Mouse (Mus musculus): ENCODE measurements at regions not wholly inside any gene's neighbourhood (a gene's known extent, or its start where the extent isn't known, plus 50 kb on each side); places are given as distances from the start of the nearest gene placed in this dataset.

GRCm38 (mm10) chr12:109993410-109993809 is 285.5 kb upstream of the Dio3 start:
- Histone ChIP-seq H3K27me3 (ENCODE audit: insufficient read depth, poor library complexity, severe bottlenecking) (no peaks in the 10 kb centered on the region), H3K27ac (no peak overlapping the region), H3K4me3 (no peak overlapping the region), H3K9me3 (no peaks in the 10 kb centered on the region), H3K36me3 (no peaks in the 10 kb centered on the region), H3K4me1 (no peaks in the 10 kb centered on the region)
- 83% methylated on average over 7 of the region's 7 CpGs for WGBS
- DNase-seq (ENCODE audit: low spot score): no peak

GRCm38 (mm10) chr12:110002717-110003116 is 276.2 kb upstream of the Dio3 start:
- Histone ChIP-seq H3K27me3 (ENCODE audit: insufficient read depth, poor library complexity, severe bottlenecking) (0 out of 2 replicates have a peak, but pooled peaks cover 3% of the 10 kb centered on the region), H3K36me3 (no peaks in the 10 kb centered on the region), H3K4me3 (no peak overlapping the region), H3K4me1 (no peaks in the 10 kb centered on the region), H3K27ac (no peak overlapping the region), H3K9me3 (no peaks in the 10 kb centered on the region)
- 89% methylated on average over 2 of the region's 2 CpGs for WGBS
- DNase-seq (ENCODE audit: low spot score): no peak

GRCm38 (mm10) chr12:110009136-110009535 is 269.7 kb upstream of the Dio3 start:
- no peaks in the 10 kb centered on the region for H3K9me3 ChIP-seq
- no peak for DNase-seq (ENCODE audit: low spot score)
- 56% methylated on average over 4 of the region's 4 CpGs for whole genome bisulfite sequencing
- H3K4me3 ChIP-seq: no peak overlapping the region
- no peaks in the 10 kb centered on the region for H3K36me3 ChIP-seq
- H3K27ac ChIP-seq: no peak overlapping the region
- 0 out of 2 replicates have a peak, but pooled peaks cover 4% of the 10 kb centered on the region for H3K27me3 ChIP-seq (ENCODE audit: insufficient read depth, poor library complexity, severe bottlenecking)
- no peaks in the 10 kb centered on the region for H3K4me1 ChIP-seq

- Histone ChIP-seq H3K27ac (no peak overlapping the region), H3K9me3 (no peaks in the 10 kb centered on the region), H3K4me3 (no peak overlapping the region), H3K27me3 (ENCODE audit: insufficient read depth, poor library complexity, severe bottlenecking) (no peaks in the 10 kb centered on the region; the same call in 1 of the 2 replicates), H3K4me1 (no peaks in the 10 kb centered on the region; the same call in 1 of the 2 replicates), H3K36me3 (no peaks in the 10 kb centered on the region)
- WGBS: 50% methylated on average over 19 of the region's 19 CpGs
- DNase-seq (ENCODE audit: low spot score): no peak
These were observed 258.1 kb upstream of the Dio3 start for GRCm38 (mm10) chr12:110020541-110021470.

- Histone ChIP-seq H3K27me3 (ENCODE audit: insufficient read depth, poor library complexity, severe bottlenecking) (no peaks in the 10 kb centered on the region; the same call in 1 of the 2 replicates), H3K36me3 (no peaks in the 10 kb centered on the region), H3K9me3 (no peaks in the 10 kb centered on the region), H3K4me3 (no peak overlapping the region), H3K27ac (no peak overlapping the region), H3K4me1 (no peaks in the 10 kb centered on the region; the same call in 1 of the 2 replicates)
- 80% methylated on average over 12 of the region's 12 CpGs for WGBS
- peak; percentile 61 for DNase-seq (ENCODE audit: low spot score)
These were observed 257.2 kb upstream of the Dio3 start for GRCm38 (mm10) chr12:110021690-110022089.

- H3K36me3 ChIP-seq: no peaks in the 10 kb centered on the region
- no peaks in the 10 kb centered on the region; the same call in 1 of the 2 replicates for H3K4me1 ChIP-seq
- WGBS: 63% methylated on average over 6 of the region's 6 CpGs
- no peaks in the 10 kb centered on the region for H3K9me3 ChIP-seq
- no peaks in the 10 kb centered on the region; the same call in 1 of the 2 replicates for H3K27me3 ChIP-seq (ENCODE audit: insufficient read depth, poor library complexity, severe bottlenecking)
- DNase-seq (ENCODE audit: low spot score): peak; percentile 67
- H3K4me3 ChIP-seq: no peak overlapping the region
- no peak overlapping the region for H3K27ac ChIP-seq
These were observed 256.2 kb upstream of the Dio3 start for GRCm38 (mm10) chr12:110022631-110023030.

- H3K9me3 ChIP-seq: no peaks in the 10 kb centered on the region
- no peak overlapping the region for H3K4me3 ChIP-seq
- no peaks in the 10 kb centered on the region for H3K36me3 ChIP-seq
- peak; percentile 74 for DNase-seq (ENCODE audit: low spot score)
- no peaks in the 10 kb centered on the region; the same call in 1 of the 2 replicates for H3K4me1 ChIP-seq
- H3K27me3 ChIP-seq (ENCODE audit: insufficient read depth, poor library complexity, severe bottlenecking): no peaks in the 10 kb centered on the region; the same call in 1 of the 2 replicates
- 76% methylated on average over 11 of the region's 11 CpGs for WGBS
- no peak overlapping the region for H3K27ac ChIP-seq
These were observed 255.4 kb upstream of the Dio3 start for GRCm38 (mm10) chr12:110023192-110024101.

- no peaks in the 10 kb centered on the region for H3K36me3 ChIP-seq
- H3K27ac ChIP-seq: no peak overlapping the region
- no peaks in the 10 kb centered on the region for H3K9me3 ChIP-seq
- no peak overlapping the region for H3K4me3 ChIP-seq
- peak; percentile 57 for DNase-seq (ENCODE audit: low spot score)
- WGBS: 87% methylated on average over 9 of the region's 9 CpGs
- peaks cover 4% of the 10 kb centered on the region; the same call in 1 of the 2 replicates for H3K27me3 ChIP-seq (ENCODE audit: insufficient read depth, poor library complexity, severe bottlenecking)
- H3K4me1 ChIP-seq: no peaks in the 10 kb centered on the region; the same call in 1 of the 2 replicates
These were observed 254.6 kb upstream of the Dio3 start for GRCm38 (mm10) chr12:110024295-110024694.

- peak; percentile 69 for DNase-seq (ENCODE audit: low spot score)
- Histone ChIP-seq H3K27ac (no peak overlapping the region), H3K4me3 (no peak overlapping the region), H3K36me3 (no peaks in the 10 kb centered on the region), H3K9me3 (no peaks in the 10 kb centered on the region), H3K4me1 (no peaks in the 10 kb centered on the region; the same call in 1 of the 2 replicates), H3K27me3 (ENCODE audit: insufficient read depth, poor library complexity, severe bottlenecking) (peaks cover 7% of the 10 kb centered on the region; the same call in 1 of the 2 replicates)
- WGBS: 84% methylated on average over 7 of the region's 7 CpGs
These were observed 253.7 kb upstream of the Dio3 start for GRCm38 (mm10) chr12:110025171-110025570.

GRCm38 (mm10) chr12:110026033-110026750 is 252.7 kb upstream of the Dio3 start:
- no peaks in the 10 kb centered on the region for H3K36me3 ChIP-seq
- 78% methylated on average over 11 of the region's 11 CpGs for WGBS
- H3K9me3 ChIP-seq: no peaks in the 10 kb centered on the region
- no peaks in the 10 kb centered on the region for H3K4me1 ChIP-seq
- DNase-seq (ENCODE audit: low spot score): peak; percentile 46
- peaks cover 10% of the 10 kb centered on the region; the same call in 1 of the 2 replicates for H3K27me3 ChIP-seq (ENCODE audit: insufficient read depth, poor library complexity, severe bottlenecking)
- H3K4me3 ChIP-seq: no peak overlapping the region
- H3K27ac ChIP-seq: no peak overlapping the region

GRCm38 (mm10) chr12:110027345-110027744 is 251.5 kb upstream of the Dio3 start:
- DNase-seq (ENCODE audit: low spot score): no peak
- WGBS: 67% methylated on average over 6 of the region's 6 CpGs
- Histone ChIP-seq H3K36me3 (no peaks in the 10 kb centered on the region), H3K4me1 (no peaks in the 10 kb centered on the region), H3K27ac (no peak overlapping the region), H3K27me3 (ENCODE audit: insufficient read depth, poor library complexity, severe bottlenecking) (peaks cover 10% of the 10 kb centered on the region; the same call in 1 of the 2 replicates), H3K4me3 (no peak overlapping the region), H3K9me3 (no peaks in the 10 kb centered on the region)

- WGBS: 72% methylated on average over 12 of the region's 12 CpGs
- peaks cover 10% of the 10 kb centered on the region; the same call in 1 of the 2 replicates for H3K27me3 ChIP-seq (ENCODE audit: insufficient read depth, poor library complexity, severe bottlenecking)
- no peak overlapping the region for H3K27ac ChIP-seq
- peak; percentile 46 for DNase-seq (ENCODE audit: low spot score)
- no peaks in the 10 kb centered on the region for H3K36me3 ChIP-seq
- no peaks in the 10 kb centered on the region for H3K4me1 ChIP-seq
- no peak overlapping the region for H3K4me3 ChIP-seq
- H3K9me3 ChIP-seq: no peaks in the 10 kb centered on the region
These were observed 250.9 kb upstream of the Dio3 start for GRCm38 (mm10) chr12:110027976-110028375.

Measured in heart, embryonic 10.5 days (tissue).